Mouse (Mus musculus) embryonic facial prominence, embryonic 15.5 days (tissue): ENCODE data around the gene Btrc. TPM values are rescaled to one million over a fixed set of nuclear protein-coding genes. Genes with fewer than 3 reads are reported as not detected.
"Not testable (repeated sequence)": the region's sequence is repeated elsewhere in the genome, so short reads cannot be mapped to it uniquely, and the experiment has no call there.

Experiments
- ATAC-seq: fragments of 200-750 bp; cut with Nextera tagmentation; 2 replicates; pipeline ENCODE4 v1.8.0; 2017; ENCODE audit warnings: low read depth, moderate TSS enrichment; ENCODE audit not compliant: insufficient number of reproducible peaks, low FRiP score, low TSS enrichment
- H3K27ac ChIP-seq: fragments of 300-500 bp; sonication (generic); replicated peaks from 2 replicates; pipeline ENCODE4 v1.5.1; 2015; ENCODE audit warnings: mild to moderate bottlenecking, inconsistent platforms
- H3K27me3 ChIP-seq: fragments of 300-500 bp; sonication (generic); 2 replicates; pipeline ENCODE4 v1.6.1; 2015; ENCODE audit warnings: inconsistent platforms
- H3K36me3 ChIP-seq: fragments of 300-500 bp; sonication (generic); 2 replicates; pipeline ENCODE4 v1.6.1; 2015; ENCODE audit warnings: mild to moderate bottlenecking, inconsistent platforms
- H3K4me1 ChIP-seq: fragments of 300-500 bp; sonication (generic); 2 replicates; pipeline ENCODE4 v1.6.1; 2015; ENCODE audit warnings: inconsistent platforms
- H3K4me2 ChIP-seq: fragments of 300-500 bp; sonication (generic); replicated peaks from 2 replicates; pipeline ENCODE4 v1.6.1; 2015; ENCODE audit warnings: mild to moderate bottlenecking, inconsistent platforms
- H3K4me3 ChIP-seq: fragments of 300-500 bp; sonication (generic); replicated peaks from 2 replicates; pipeline ENCODE4 v1.5.1; 2015; ENCODE audit warnings: mild to moderate bottlenecking, inconsistent platforms
- H3K9ac ChIP-seq: fragments of 300-500 bp; sonication (generic); 2 replicates; pipeline ENCODE4 v1.6.1; 2015; ENCODE audit warnings: inconsistent platforms
- H3K9me3 ChIP-seq: fragments of 300-500 bp; sonication (generic); replicated peaks from 2 replicates; pipeline ENCODE4 v1.6.1; 2016; ENCODE audit warnings: inconsistent platforms
- WGBS: fragments of 180-500 bp; shearing (Covaris S2); methylation state at CpG from one replicate; pipeline ENCODE4 v1.1.7; 2015; 5-methylcytosine and 5-hydroxymethylcytosine counted together
- polyA plus RNA-seq: library from polyadenylated mRNA; unstranded; fragments of >200 nt; fragmentation: Nextera tagmentation; extraction: Ambion mirVana; gene quantifications from 2 replicates; pipeline ENCODE4 v1.2.1, GENCODE M21; 2015

Btrc gene
- polyA plus RNA-seq, 1 experiment from 2014 or later: 48.4 TPM

GRCm38 (mm10) chr19:45535214-45535735 lies 171.7 kb downstream of the Btrc start:
- no peak overlapping the region for H3K4me2 ChIP-seq
- no peaks in the 10 kb centered on the region for H3K9me3 ChIP-seq
- ATAC-seq: no peak
- H3K27me3 ChIP-seq: peaks cover 3% of the 10 kb centered on the region
- no peak overlapping the region for H3K4me3 ChIP-seq
- no peak overlapping the region for H3K9ac ChIP-seq
- H3K4me1 ChIP-seq: no peaks in the 10 kb centered on the region
- no peak overlapping the region for H3K27ac ChIP-seq
- H3K36me3 ChIP-seq: peaks cover 4% of the 10 kb centered on the region; the same call in 1 of the 2 replicates
- 72% methylated on average over 8 of the region's 8 CpGs for WGBS

GRCm38 (mm10) chr19:45535929-45536328 lies 172.4 kb downstream of the Btrc start:
- no peak overlapping the region for H3K9ac ChIP-seq
- H3K36me3 ChIP-seq: no peaks in the 10 kb centered on the region
- WGBS: 49% methylated on average over 6 of the region's 6 CpGs
- H3K4me2 ChIP-seq: no peak overlapping the region
- H3K4me3 ChIP-seq: no peak overlapping the region
- no peak for ATAC-seq
- H3K27ac ChIP-seq: no peak overlapping the region
- no peaks in the 10 kb centered on the region for H3K9me3 ChIP-seq
- H3K27me3 ChIP-seq: peaks cover 10% of the 10 kb centered on the region
- peaks cover 3% of the 10 kb centered on the region for H3K4me1 ChIP-seq

- no peak for ATAC-seq
- no peaks in the 10 kb centered on the region for H3K9me3 ChIP-seq
- whole genome bisulfite sequencing: 72% methylated on average over 1 of the region's 1 CpGs
- H3K27me3 ChIP-seq: peaks cover 21% of the 10 kb centered on the region
- no peak overlapping the region for H3K9ac ChIP-seq
- no peak overlapping the region for H3K27ac ChIP-seq
- peaks cover 16% of the 10 kb centered on the region for H3K4me1 ChIP-seq
- H3K4me3 ChIP-seq: no peak overlapping the region
- H3K4me2 ChIP-seq: no peak overlapping the region
- no peaks in the 10 kb centered on the region for H3K36me3 ChIP-seq
These were observed 174.0 kb downstream of the Btrc start for GRCm38 (mm10) chr19:45537505-45537904.

- no peak for ATAC-seq
- Histone ChIP-seq H3K36me3 (no peaks in the 10 kb centered on the region), H3K4me2 (peak overlapping the region; percentile 81), H3K4me1 (peaks cover 27% of the 10 kb centered on the region), H3K27me3 (peaks cover 43% of the 10 kb centered on the region), H3K27ac (no peak overlapping the region), H3K9me3 (no peaks in the 10 kb centered on the region), H3K9ac (no peak overlapping the region), H3K4me3 (peak overlapping the region; percentile 41)
- WGBS: 22% methylated on average over 8 of the region's 8 CpGs
These were observed 177.3 kb downstream of the Btrc start for GRCm38 (mm10) chr19:45540657-45541408.

- Histone ChIP-seq H3K4me2 (peak overlapping the region; percentile 81), H3K36me3 (no peaks in the 10 kb centered on the region), H3K9ac (peak overlapping the region; percentile 15; the same call in 1 of the 2 replicates), H3K27ac (no peak overlapping the region), H3K27me3 (peaks cover 46% of the 10 kb centered on the region), H3K4me1 (peaks cover 27% of the 10 kb centered on the region), H3K9me3 (no peaks in the 10 kb centered on the region), H3K4me3 (peak overlapping the region; percentile 41)
- WGBS: under 1% methylated on average over 55 of the region's 58 CpGs
- no peak for ATAC-seq
These were observed 178.0 kb downstream of the Btrc start for GRCm38 (mm10) chr19:45541409-45542041.

GRCm38 (mm10) chr19:45542061-45542460 lies 178.5 kb downstream of the Btrc start:
- Histone ChIP-seq H3K27ac (no peak overlapping the region), H3K4me1 (peaks cover 27% of the 10 kb centered on the region), H3K27me3 (peaks cover 46% of the 10 kb centered on the region), H3K4me2 (peak overlapping the region; percentile 81), H3K9me3 (no peaks in the 10 kb centered on the region), H3K4me3 (peak overlapping the region; percentile 41), H3K9ac (no peak overlapping the region), H3K36me3 (no peaks in the 10 kb centered on the region)
- no peak for ATAC-seq
- 23% methylated on average over 3 of the region's 3 CpGs for WGBS

GRCm38 (mm10) chr19:45544152-45544924 lies 180.8 kb downstream of the Btrc start:
- H3K27me3 ChIP-seq: peaks cover 50% of the 10 kb centered on the region
- no peak overlapping the region for H3K27ac ChIP-seq
- ATAC-seq: no peak
- H3K4me2 ChIP-seq: peak overlapping the region; percentile 96
- no peaks in the 10 kb centered on the region for H3K9me3 ChIP-seq
- peak overlapping the region; percentile 31; the same call in 1 of the 2 replicates for H3K9ac ChIP-seq
- no peaks in the 10 kb centered on the region for H3K36me3 ChIP-seq
- 2% methylated on average over 21 of the region's 26 CpGs for WGBS
- peaks cover 27% of the 10 kb centered on the region for H3K4me1 ChIP-seq
- peak overlapping the region; percentile 46 for H3K4me3 ChIP-seq

GRCm38 (mm10) chr19:45544925-45545321 lies 181.4 kb downstream of the Btrc start:
- H3K36me3 ChIP-seq: no peaks in the 10 kb centered on the region
- H3K4me1 ChIP-seq: peaks cover 27% of the 10 kb centered on the region
- H3K9me3 ChIP-seq: no peaks in the 10 kb centered on the region
- H3K9ac ChIP-seq: peak overlapping the region; percentile 31; the same call in 1 of the 2 replicates
- H3K27ac ChIP-seq: no peak overlapping the region
- H3K4me3 ChIP-seq: peak overlapping the region; percentile 46
- peaks cover 50% of the 10 kb centered on the region for H3K27me3 ChIP-seq
- ATAC-seq: peak; percentile 76
- peak overlapping the region; percentile 96 for H3K4me2 ChIP-seq
- WGBS: under 1% methylated on average over 30 of the region's 30 CpGs

GRCm38 (mm10) chr19:45548196-45548595 lies 184.7 kb downstream of the Btrc start:
- not testable (repeated sequence) for H3K27ac ChIP-seq, H3K36me3 ChIP-seq, H3K9ac ChIP-seq, H3K9me3 ChIP-seq, H3K4me2 ChIP-seq, ATAC-seq, H3K4me3 ChIP-seq
- H3K27me3 ChIP-seq: peaks cover 24% of the 10 kb centered on the region
- H3K4me1 ChIP-seq: peaks cover 11% of the 10 kb centered on the region

- Histone ChIP-seq H3K9me3 (no peaks in the 10 kb centered on the region), H3K27me3 (peaks cover 16% of the 10 kb centered on the region), H3K4me2 (no peak overlapping the region), H3K4me3 (no peak overlapping the region), H3K36me3 (peaks cover 21% of the 10 kb centered on the region; the same call in 1 of the 2 replicates), H3K27ac (no peak overlapping the region), H3K9ac (no peak overlapping the region), H3K4me1 (peaks cover 8% of the 10 kb centered on the region)
- ATAC-seq: no peak
- WGBS: 83% methylated on average over 23 of the region's 23 CpGs
These were observed 185.8 kb downstream of the Btrc start for GRCm38 (mm10) chr19:45549128-45549915.
